Mouse (Mus musculus): ENCODE results near the gene Rpl6. TPM values are rescaled to one million over a fixed set of nuclear protein-coding genes. Genes with fewer than 3 reads are reported as not detected.

The Rpl6 gene
- polyA plus RNA-seq, 1 experiment from 2014 or later: 664 TPM

GRCm38 (mm10) chr5:121242261-121242660, 38.0 kb downstream of the Rpl6 start:
- DNase-seq (ENCODE audit: low spot score, missing footprints): no peak
- Histone ChIP-seq H3K9me3 (ENCODE audit: control insufficient read depth, low read length) (no peaks in the 10 kb centered on the region), H3K27me3 (ENCODE audit: control insufficient read depth, insufficient read depth, low read length) (no peaks in the 10 kb centered on the region), H3K4me1 (ENCODE audit: control insufficient read depth, insufficient read depth, low read length) (no peaks in the 10 kb centered on the region), H3K27ac (ENCODE audit: low read depth, low read length) (no peak overlapping the region), H3K36me3 (ENCODE audit: control insufficient read depth, insufficient read depth, low read length) (no peaks in the 10 kb centered on the region), H3K4me3 (ENCODE audit: low read depth, low read length) (no peak overlapping the region), H3K4me2 (no peak overlapping the region), H3K9ac (ENCODE audit: low read length) (no peak overlapping the region)
- no peak for ATAC-seq (ENCODE audit: low FRiP score)
- 63% methylated on average over 1 of the region's 1 CpGs for WGBS

GRCm38 (mm10) chr5:121242701-121243100, 38.4 kb downstream of the Rpl6 start:
- H3K9ac ChIP-seq (ENCODE audit: low read length): no peak overlapping the region
- no peak overlapping the region for H3K27ac ChIP-seq (ENCODE audit: low read depth, low read length)
- no peaks in the 10 kb centered on the region for H3K36me3 ChIP-seq (ENCODE audit: control insufficient read depth, insufficient read depth, low read length)
- H3K9me3 ChIP-seq (ENCODE audit: control insufficient read depth, low read length): no peaks in the 10 kb centered on the region
- H3K27me3 ChIP-seq (ENCODE audit: control insufficient read depth, insufficient read depth, low read length): no peaks in the 10 kb centered on the region
- H3K4me3 ChIP-seq (ENCODE audit: low read depth, low read length): no peak overlapping the region
- no peak for DNase-seq (ENCODE audit: low spot score, missing footprints)
- 81% methylated on average over 1 of the region's 1 CpGs for WGBS
- no peak for ATAC-seq (ENCODE audit: low FRiP score)
- H3K4me2 ChIP-seq: no peak overlapping the region
- no peaks in the 10 kb centered on the region for H3K4me1 ChIP-seq (ENCODE audit: control insufficient read depth, insufficient read depth, low read length)

- 88% methylated on average over 1 of the region's 1 CpGs for WGBS
- Histone ChIP-seq H3K27me3 (ENCODE audit: control insufficient read depth, insufficient read depth, low read length) (no peaks in the 10 kb centered on the region), H3K27ac (ENCODE audit: low read depth, low read length) (no peak overlapping the region), H3K4me3 (ENCODE audit: low read depth, low read length) (no peak overlapping the region), H3K36me3 (ENCODE audit: control insufficient read depth, insufficient read depth, low read length) (no peaks in the 10 kb centered on the region), H3K4me1 (ENCODE audit: control insufficient read depth, insufficient read depth, low read length) (no peaks in the 10 kb centered on the region), H3K9ac (ENCODE audit: low read length) (no peak overlapping the region), H3K4me2 (no peak overlapping the region), H3K9me3 (ENCODE audit: control insufficient read depth, low read length) (no peaks in the 10 kb centered on the region)
- DNase-seq (ENCODE audit: low spot score, missing footprints) (no peak), ATAC-seq (ENCODE audit: low FRiP score) (no peak)
These were observed 39.5 kb downstream of the Rpl6 start for GRCm38 (mm10) chr5:121243676-121244364.

GRCm38 (mm10) chr5:121244365-121244731, 40.1 kb downstream of the Rpl6 start:
- H3K4me3 ChIP-seq (ENCODE audit: low read depth, low read length): no peak overlapping the region
- H3K27me3 ChIP-seq (ENCODE audit: control insufficient read depth, insufficient read depth, low read length): no peaks in the 10 kb centered on the region
- no peaks in the 10 kb centered on the region for H3K36me3 ChIP-seq (ENCODE audit: control insufficient read depth, insufficient read depth, low read length)
- H3K27ac ChIP-seq (ENCODE audit: low read depth, low read length): no peak overlapping the region
- WGBS: 91% methylated on average over 5 of the region's 5 CpGs
- ATAC-seq (ENCODE audit: low FRiP score) (no peak), DNase-seq (ENCODE audit: low spot score, missing footprints) (no peak)
- no peak overlapping the region for H3K9ac ChIP-seq (ENCODE audit: low read length)
- no peak overlapping the region for H3K4me2 ChIP-seq
- H3K9me3 ChIP-seq (ENCODE audit: control insufficient read depth, low read length): no peaks in the 10 kb centered on the region
- no peaks in the 10 kb centered on the region for H3K4me1 ChIP-seq (ENCODE audit: control insufficient read depth, insufficient read depth, low read length)

- ATAC-seq (ENCODE audit: low FRiP score) (no peak), DNase-seq (ENCODE audit: low spot score, missing footprints) (no peak)
- H3K27ac ChIP-seq (ENCODE audit: low read depth, low read length): no peak overlapping the region
These were observed 40.9 kb downstream of the Rpl6 start for GRCm38 (mm10) chr5:121245201-121245600.

GRCm38 (mm10) chr5:121248766-121249394, 44.6 kb downstream of the Rpl6 start:
- Histone ChIP-seq H3K4me1 (ENCODE audit: control insufficient read depth, insufficient read depth, low read length) (no peaks in the 10 kb centered on the region), H3K4me2 (no peak overlapping the region), H3K4me3 (ENCODE audit: low read depth, low read length) (no peak overlapping the region), H3K27me3 (ENCODE audit: control insufficient read depth, insufficient read depth, low read length) (no peaks in the 10 kb centered on the region), H3K27ac (ENCODE audit: low read depth, low read length) (no peak overlapping the region), H3K9ac (ENCODE audit: low read length) (no peak overlapping the region), H3K36me3 (ENCODE audit: control insufficient read depth, insufficient read depth, low read length) (no peaks in the 10 kb centered on the region), H3K9me3 (ENCODE audit: control insufficient read depth, low read length) (no peaks in the 10 kb centered on the region)
- DNase-seq (ENCODE audit: low spot score, missing footprints): no peak
- 82% methylated on average over 3 of the region's 3 CpGs for WGBS
- ATAC-seq (ENCODE audit: low FRiP score): no peak

More at GRCm38 (mm10) chr5:121245201-121245600, 40.9 kb downstream of the Rpl6 start:
- Histone ChIP-seq H3K36me3 (ENCODE audit: control insufficient read depth, insufficient read depth, low read length) (no peaks in the 10 kb centered on the region), H3K4me2 (no peak overlapping the region), H3K9ac (ENCODE audit: low read length) (no peak overlapping the region), H3K9me3 (ENCODE audit: control insufficient read depth, low read length) (no peaks in the 10 kb centered on the region), H3K27me3 (ENCODE audit: control insufficient read depth, insufficient read depth, low read length) (no peaks in the 10 kb centered on the region), H3K4me1 (ENCODE audit: control insufficient read depth, insufficient read depth, low read length) (no peaks in the 10 kb centered on the region), H3K4me3 (ENCODE audit: low read depth, low read length) (no peak overlapping the region)
- WGBS: 86% methylated on average over 7 of the region's 7 CpGs

GRCm38 (mm10) chr5:121249693-121250092, 45.4 kb downstream of the Rpl6 start:
- Histone ChIP-seq H3K27ac (ENCODE audit: low read depth, low read length) (no peak overlapping the region), H3K4me2 (no peak overlapping the region), H3K27me3 (ENCODE audit: control insufficient read depth, insufficient read depth, low read length) (no peaks in the 10 kb centered on the region), H3K4me3 (ENCODE audit: low read depth, low read length) (no peak overlapping the region), H3K36me3 (ENCODE audit: control insufficient read depth, insufficient read depth, low read length) (no peaks in the 10 kb centered on the region), H3K9me3 (ENCODE audit: control insufficient read depth, low read length) (no peaks in the 10 kb centered on the region), H3K4me1 (ENCODE audit: control insufficient read depth, insufficient read depth, low read length) (no peaks in the 10 kb centered on the region), H3K9ac (ENCODE audit: low read length) (no peak overlapping the region)
- no peak for DNase-seq (ENCODE audit: low spot score, missing footprints)
- 94% methylated on average over 3 of the region's 3 CpGs for WGBS
- ATAC-seq (ENCODE audit: low FRiP score): no peak

GRCm38 (mm10) chr5:121251813-121252212, 47.5 kb downstream of the Rpl6 start:
- WGBS: 76% methylated on average over 8 of the region's 8 CpGs
- no peak overlapping the region for H3K27ac ChIP-seq (ENCODE audit: low read depth, low read length)
- no peaks in the 10 kb centered on the region for H3K9me3 ChIP-seq (ENCODE audit: control insufficient read depth, low read length)

GRCm38 (mm10) chr5:121253816-121254497, 49.7 kb downstream of the Rpl6 start:
- DNase-seq (ENCODE audit: low spot score, missing footprints) (no peak), ATAC-seq (ENCODE audit: low FRiP score) (no peak)
- H3K4me2 ChIP-seq: no peak overlapping the region
- peaks cover 3% of the 10 kb centered on the region; the same call in 1 of the 2 replicates for H3K36me3 ChIP-seq (ENCODE audit: control insufficient read depth, insufficient read depth, low read length)
- no peak overlapping the region for H3K9ac ChIP-seq (ENCODE audit: low read length)
- H3K4me1 ChIP-seq (ENCODE audit: control insufficient read depth, insufficient read depth, low read length): no peaks in the 10 kb centered on the region
- H3K9me3 ChIP-seq (ENCODE audit: control insufficient read depth, low read length): no peaks in the 10 kb centered on the region
- no peaks in the 10 kb centered on the region for H3K27me3 ChIP-seq (ENCODE audit: control insufficient read depth, insufficient read depth, low read length)
- H3K4me3 ChIP-seq (ENCODE audit: low read depth, low read length): no peak overlapping the region
- 90% methylated on average over 18 of the region's 18 CpGs for WGBS
- H3K27ac ChIP-seq (ENCODE audit: low read depth, low read length): no peak overlapping the region

More at GRCm38 (mm10) chr5:121251813-121252212, 47.5 kb downstream of the Rpl6 start:
- ATAC-seq (ENCODE audit: low FRiP score) (no peak), DNase-seq (ENCODE audit: low spot score, missing footprints) (no peak)
- Histone ChIP-seq H3K4me1 (ENCODE audit: control insufficient read depth, insufficient read depth, low read length) (no peaks in the 10 kb centered on the region), H3K27me3 (ENCODE audit: control insufficient read depth, insufficient read depth, low read length) (no peaks in the 10 kb centered on the region), H3K4me2 (no peak overlapping the region), H3K36me3 (ENCODE audit: control insufficient read depth, insufficient read depth, low read length) (peaks cover 3% of the 10 kb centered on the region; the same call in 1 of the 2 replicates), H3K9ac (ENCODE audit: low read length) (no peak overlapping the region), H3K4me3 (ENCODE audit: low read depth, low read length) (no peak overlapping the region)
